Mouse (Mus musculus) intestine, embryonic 14.5 days (tissue): ENCODE data around the gene Rasgrp4. TPM values are rescaled to one million over a fixed set of nuclear protein-coding genes. Genes with fewer than 3 reads are reported as not detected.
"Not testable (repeated sequence)": the region's sequence is repeated elsewhere in the genome, so short reads cannot be mapped to it uniquely, and the experiment has no call there.

Experiments used
- ATAC-seq: fragments of 200-750 bp; cut with Nextera tagmentation; replicated peaks from 2 replicates; pipeline ENCODE4 v1.8.0; 2017; ENCODE audit warnings: low read depth, moderate number of reproducible peaks, moderate TSS enrichment, moderate library complexity; ENCODE audit not compliant: low FRiP score, low TSS enrichment
- DNase-seq: peaks from one replicate; pipeline ENCODE4 v3.0.0-alpha.2; 2018; ENCODE audit warnings: low spot score
- H3K27ac ChIP-seq: fragments of 300-500 bp; sonication (generic); 2 replicates; pipeline ENCODE4 v1.5.1; 2014; ENCODE audit warnings: low read depth, mild to moderate bottlenecking, control low read depth
- H3K27me3 ChIP-seq: fragments of 300-500 bp; sonication (generic); replicated peaks from 2 replicates; pipeline ENCODE4 v1.6.1; 2014; ENCODE audit warnings: low read length, control low read depth; ENCODE audit not compliant: control insufficient read depth, insufficient read depth
- H3K36me3 ChIP-seq: fragments of 300-500 bp; sonication (generic); 2 replicates; pipeline ENCODE4 v1.6.1; 2014; ENCODE audit warnings: low read length, control low read depth; ENCODE audit not compliant: control insufficient read depth, insufficient read depth
- H3K4me1 ChIP-seq: fragments of 300-500 bp; sonication (generic); replicated peaks from 2 replicates; pipeline ENCODE4 v1.6.1; 2014; ENCODE audit warnings: low read length, control low read depth, mixed read lengths; ENCODE audit not compliant: control insufficient read depth, insufficient read depth
- H3K4me2 ChIP-seq: fragments of 300-500 bp; sonication (generic); 2 replicates; pipeline ENCODE4 v1.6.1; 2014; ENCODE audit warnings: low read length
- H3K4me3 ChIP-seq: fragments of 300-500 bp; sonication (generic); 2 replicates; pipeline ENCODE4 v1.5.1; 2014; ENCODE audit warnings: low read depth, low read length, control low read depth, mixed read lengths
- H3K9ac ChIP-seq: fragments of 300-500 bp; sonication (generic); 2 replicates; pipeline ENCODE4 v1.6.1; 2014; ENCODE audit warnings: mild to moderate bottlenecking, low read length
- H3K9me3 ChIP-seq: fragments of 300-500 bp; sonication (generic); 2 replicates; pipeline ENCODE4 v1.6.1; 2016; ENCODE audit warnings: low read length, control low read depth; ENCODE audit not compliant: control insufficient read depth
- WGBS: fragments of 180-500 bp; shearing (Covaris S2); extraction: QIAGEN DNeasy Blood & Tissue Kit; methylation state at CpG from one replicate; pipeline ENCODE4 v1.1.7; 2014; 5-methylcytosine and 5-hydroxymethylcytosine counted together
- polyA plus RNA-seq: library from polyadenylated mRNA; unstranded; fragments of >200 nt; fragmentation: Nextera tagmentation; extraction: Ambion mirVana; gene quantifications from 2 replicates; pipeline ENCODE4 v1.2.1, GENCODE M21; 2014

Rasgrp4 gene
- polyA plus RNA-seq, 1 experiment from 2014 or later: 0.96 TPM

DNA sequence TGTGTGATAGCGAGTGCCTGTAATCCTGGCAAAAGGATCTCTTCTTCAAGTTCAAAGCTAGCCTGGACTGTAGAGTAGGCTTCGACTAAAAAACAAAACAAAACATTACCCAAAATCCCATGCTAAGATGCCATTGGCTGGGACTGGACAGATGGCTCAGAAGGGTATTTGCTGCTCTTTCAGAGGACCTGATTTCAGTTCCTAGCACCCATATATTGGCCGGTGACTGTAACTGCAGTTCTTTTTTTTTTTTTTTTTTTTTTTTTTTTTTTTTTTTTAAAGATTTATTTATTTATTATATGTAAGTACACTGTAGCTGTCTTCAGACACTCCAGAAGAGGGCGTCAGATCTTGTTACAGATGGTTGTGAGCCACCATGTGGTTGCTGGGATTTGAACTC lies 4.6 kb downstream of the Rasgrp4 start:
- not testable (repeated sequence) for ATAC-seq, H3K4me1 ChIP-seq, H3K27me3 ChIP-seq, H3K9me3 ChIP-seq, H3K4me3 ChIP-seq, H3K9ac ChIP-seq, H3K27ac ChIP-seq, DNase-seq, H3K36me3 ChIP-seq, H3K4me2 ChIP-seq
- 88% methylated on average over 3 of the region's 4 CpGs for WGBS

DNA sequence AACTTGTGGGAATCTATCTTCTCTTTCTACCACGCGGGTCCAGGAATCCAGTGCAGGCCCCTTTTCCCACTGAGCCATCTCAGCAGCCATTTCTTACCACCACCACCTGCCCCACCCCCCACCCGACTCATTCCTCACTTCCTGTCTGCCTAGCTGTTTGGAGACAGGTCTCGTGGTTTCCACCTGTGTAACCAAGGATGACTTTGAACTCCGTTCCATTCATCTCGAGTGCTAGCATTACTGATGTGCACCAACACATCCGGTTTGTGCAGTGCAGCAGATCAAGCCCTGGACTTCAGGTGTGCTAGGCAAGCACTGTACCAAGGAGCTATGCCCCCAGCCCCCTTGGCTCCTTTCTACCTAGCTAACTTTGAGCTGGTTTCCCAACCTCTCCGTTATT lies 6.8 kb downstream of the Rasgrp4 start:
- Histone ChIP-seq H3K9me3 (no peaks in the 10 kb centered on the region), H3K4me3 (no peak overlapping the region), H3K27me3 (no peaks in the 10 kb centered on the region), H3K9ac (no peak overlapping the region), H3K4me1 (no peaks in the 10 kb centered on the region), H3K4me2 (no peak overlapping the region), H3K27ac (no peak overlapping the region), H3K36me3 (no peaks in the 10 kb centered on the region)
- ATAC-seq (no peak), DNase-seq (no peak)
- 76% methylated on average over 8 of the region's 8 CpGs for WGBS

- H3K9ac ChIP-seq: no peak overlapping the region
- DNase-seq: no peak
- no peak for ATAC-seq
- WGBS: 84% methylated on average over 3 of the region's 4 CpGs
- no peaks in the 10 kb centered on the region for H3K4me1 ChIP-seq
- H3K9me3 ChIP-seq: no peaks in the 10 kb centered on the region
- no peaks in the 10 kb centered on the region for H3K36me3 ChIP-seq
- H3K4me3 ChIP-seq: no peak overlapping the region
- H3K4me2 ChIP-seq: no peak overlapping the region
- H3K27ac ChIP-seq: no peak overlapping the region
- no peaks in the 10 kb centered on the region for H3K27me3 ChIP-seq
Observed at GRCm38 (mm10) chr7:29144006-29144405, 9.4 kb downstream of the Rasgrp4 start.

DNA sequence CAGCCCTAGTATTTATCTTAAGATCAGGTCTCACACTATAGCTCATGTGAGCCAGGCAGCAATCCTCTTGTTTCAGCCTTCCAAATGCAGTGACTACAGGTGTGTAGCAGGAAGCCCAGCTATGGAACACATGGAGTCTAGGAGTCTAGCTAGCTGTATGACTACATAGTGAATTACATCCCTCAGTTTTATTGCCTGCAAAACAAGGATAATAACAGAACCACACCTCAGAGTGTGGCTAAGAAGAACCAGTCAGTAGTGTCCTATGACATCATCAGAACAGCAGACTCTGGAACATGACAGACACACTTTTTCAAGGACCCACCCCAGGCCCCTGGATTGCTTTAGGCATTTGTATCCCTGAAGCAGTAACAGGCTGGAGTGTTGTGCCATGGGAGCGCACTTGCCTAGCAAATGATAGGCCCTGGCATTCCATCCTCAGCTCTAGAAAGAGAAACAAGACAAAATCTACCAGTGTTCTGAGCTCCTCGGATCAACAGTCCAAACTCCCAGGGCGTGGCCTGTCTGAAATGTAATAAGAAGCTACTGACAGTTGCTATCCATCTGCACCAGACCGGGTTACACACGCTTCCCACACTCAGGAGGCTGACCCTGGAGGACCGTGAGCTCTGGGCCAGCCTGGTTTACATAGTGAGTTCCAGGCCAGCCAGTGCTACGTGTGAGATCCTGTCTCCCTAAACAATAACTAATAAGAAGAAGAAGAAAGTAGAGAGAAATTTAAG lies 12.1 kb downstream of the Rasgrp4 start:
- Histone ChIP-seq H3K4me2 (no peak overlapping the region), H3K4me3 (no peak overlapping the region), H3K4me1 (no peaks in the 10 kb centered on the region), H3K9ac (no peak overlapping the region), H3K36me3 (no peaks in the 10 kb centered on the region), H3K9me3 (no peaks in the 10 kb centered on the region), H3K27me3 (no peaks in the 10 kb centered on the region), H3K27ac (no peak overlapping the region)
- 0 out of 2 replicates have a peak, but pooled peaks have one; percentile 32 for ATAC-seq
- WGBS: 75% methylated on average over 7 of the region's 7 CpGs
- DNase-seq: no peak

GRCm38 (mm10) chr7:29148771-29149170 lies 14.1 kb downstream of the Rasgrp4 start:
- no peak overlapping the region for H3K27ac ChIP-seq
- DNase-seq (no peak), ATAC-seq (no peak)
- H3K4me2 ChIP-seq: no peak overlapping the region
- no peaks in the 10 kb centered on the region for H3K27me3 ChIP-seq
- WGBS: 92% methylated on average over 15 of the region's 15 CpGs
- no peak overlapping the region for H3K4me3 ChIP-seq
- H3K9ac ChIP-seq: no peak overlapping the region
- H3K4me1 ChIP-seq: no peaks in the 10 kb centered on the region
- no peaks in the 10 kb centered on the region for H3K36me3 ChIP-seq
- H3K9me3 ChIP-seq: no peaks in the 10 kb centered on the region

GRCm38 (mm10) chr7:29151486-29151885 lies 16.8 kb downstream of the Rasgrp4 start:
- ATAC-seq (no peak), DNase-seq (no peak)
- Histone ChIP-seq H3K9ac (no peak overlapping the region), H3K4me1 (no peaks in the 10 kb centered on the region), H3K27ac (no peak overlapping the region), H3K27me3 (no peaks in the 10 kb centered on the region), H3K36me3 (no peaks in the 10 kb centered on the region), H3K4me2 (no peak overlapping the region), H3K4me3 (no peak overlapping the region), H3K9me3 (peaks cover 5% of the 10 kb centered on the region; the same call in 1 of the 2 replicates)
- WGBS: 63% methylated on average over 10 of the region's 10 CpGs

DNA sequence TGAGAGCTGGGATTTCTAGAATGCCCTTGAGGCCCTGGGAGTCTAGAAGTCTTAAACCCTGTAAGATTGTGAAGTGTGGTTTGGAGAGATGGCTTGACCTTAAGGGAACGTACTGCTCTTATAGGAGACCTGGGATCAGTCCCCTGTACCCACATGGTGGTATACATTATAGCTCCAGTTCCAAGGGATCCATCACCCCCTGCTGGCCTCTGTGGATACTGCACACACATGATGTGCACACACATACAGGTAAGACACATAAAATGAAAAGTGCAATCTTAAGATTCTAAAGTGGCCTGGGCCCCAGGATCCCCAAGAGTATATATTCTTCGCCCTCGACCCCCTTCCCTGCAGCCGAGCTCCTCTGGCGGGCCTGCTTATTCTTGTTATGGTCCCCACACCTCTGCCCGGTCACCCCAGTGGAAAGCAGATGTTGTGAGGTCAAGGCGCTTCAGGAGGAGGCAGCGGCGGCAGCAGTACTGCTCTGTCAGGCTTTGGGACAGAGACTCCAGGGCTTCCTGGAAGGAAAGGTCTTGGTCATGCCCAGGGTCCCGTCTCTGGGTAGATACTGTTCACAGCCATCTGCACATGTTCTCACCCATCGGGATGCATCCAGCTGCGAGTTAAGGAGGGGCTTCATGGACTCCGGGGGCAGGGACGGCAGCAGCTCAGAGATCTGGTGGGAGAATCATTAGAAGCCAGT lies 19.5 kb downstream of the Rasgrp4 start:
- Histone ChIP-seq H3K27ac (no peak overlapping the region), H3K4me3 (no peak overlapping the region), H3K9me3 (peaks cover 5% of the 10 kb centered on the region; the same call in 1 of the 2 replicates), H3K9ac (no peak overlapping the region), H3K4me2 (no peak overlapping the region), H3K36me3 (no peaks in the 10 kb centered on the region), H3K27me3 (peaks cover 10% of the 10 kb centered on the region), H3K4me1 (no peaks in the 10 kb centered on the region; the same call in 1 of the 2 replicates)
- ATAC-seq (no peak), DNase-seq (no peak)
- 94% methylated on average over 14 of the region's 14 CpGs for WGBS

DNA sequence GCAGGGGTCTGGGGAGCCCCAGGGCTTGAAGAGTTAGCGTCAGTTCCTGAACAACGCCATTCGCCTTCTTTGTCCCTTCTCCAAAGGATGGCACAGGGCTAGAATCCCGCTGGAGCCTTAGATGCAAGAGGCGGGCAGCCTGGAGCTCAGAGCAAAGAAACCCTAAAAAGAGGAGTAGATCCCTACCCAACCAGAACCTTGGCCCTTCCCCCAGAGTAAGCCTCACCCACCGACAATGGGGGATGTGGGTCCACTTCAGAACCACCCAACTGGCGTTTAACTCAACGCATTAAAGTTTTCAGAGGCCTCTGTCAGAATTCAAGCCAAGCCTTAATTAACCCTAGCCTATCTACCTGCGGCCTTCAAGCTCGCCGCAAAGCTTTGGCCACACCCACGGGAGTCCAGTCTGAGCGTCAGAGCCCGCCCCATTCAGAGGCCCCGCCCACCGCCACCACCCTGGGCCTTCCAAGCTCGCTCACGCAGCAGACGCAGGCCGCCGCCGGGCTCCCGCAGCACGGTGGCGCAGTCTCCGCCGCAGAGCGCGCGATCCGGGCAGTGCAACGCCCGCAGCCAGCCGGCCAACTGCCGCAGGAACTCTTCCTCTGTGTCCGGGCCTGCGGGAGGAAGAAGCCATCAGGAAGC lies 20.7 kb downstream of the Rasgrp4 start:
- peak overlapping the region; percentile 75 for H3K27ac ChIP-seq
- H3K9ac ChIP-seq: peak overlapping the region; percentile 51
- H3K4me1 ChIP-seq: no peaks in the 10 kb centered on the region; the same call in 1 of the 2 replicates
- peak; percentile 89 for ATAC-seq
- peak; percentile 93 for DNase-seq
- H3K27me3 ChIP-seq: peaks cover 14% of the 10 kb centered on the region
- WGBS: 7% methylated on average over 37 of the region's 37 CpGs
- H3K4me3 ChIP-seq: peak overlapping the region; percentile 71
- H3K9me3 ChIP-seq: peaks cover 5% of the 10 kb centered on the region; the same call in 1 of the 2 replicates
- H3K36me3 ChIP-seq: no peaks in the 10 kb centered on the region
- peak overlapping the region; percentile 81 for H3K4me2 ChIP-seq
